ENCODE assay signal across 12 mouse cellular contexts in the genomic region with DNA sequence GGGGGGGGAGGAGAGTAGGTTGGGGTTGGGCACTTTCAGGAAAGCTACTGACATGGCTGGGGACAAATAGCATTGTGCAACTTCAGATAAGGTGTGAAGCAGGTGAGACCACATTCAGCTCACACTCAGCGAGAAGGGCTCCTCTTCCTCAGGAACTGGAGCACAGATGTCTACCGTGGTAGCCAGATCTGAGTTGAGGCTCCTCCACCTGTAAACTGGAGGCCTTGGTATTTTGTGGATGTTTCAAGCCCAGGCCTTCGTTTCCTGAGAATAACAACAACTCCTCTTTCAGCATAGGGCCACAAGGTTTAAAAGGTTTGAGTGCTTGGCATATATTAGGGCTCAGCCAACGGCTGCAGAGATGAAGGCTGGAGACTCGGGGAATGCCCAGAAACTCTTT.
"Had no signal": no experiment of that assay in that cellular context is flagged by ENCODE, and none has a peak within 500 bp of the region (broad histone marks: within the 10 kb centered on the region; RNA-seq: fewer than 3 reads in every experiment).

No protein-coding gene starts in this region.

- H3K4me3 ChIP-seq: left cerebral cortex, adult 2 months; limb, embryonic 10.5 days; liver, embryonic 15.5 days; midbrain, embryonic 15.5 days; neural tube, embryonic 15.5 days had no signal

- H3K4me1 ChIP-seq: liver, embryonic 15.5 days had no signal

- DNase-seq: kidney, adult 8-10 months; kidney, postnatal 25 days; lung, adult 2 months; right cerebral cortex, postnatal 4 days had no signal

- H3K27ac ChIP-seq: left cerebral cortex, adult 2 months; liver, embryonic 15.5 days; midbrain, embryonic 15.5 days; neural tube, embryonic 15.5 days; stomach, postnatal 0 days had no signal

- ATAC-seq: intestine, postnatal 0 days; lung, postnatal 0 days; midbrain, embryonic 15.5 days had no signal
